Mouse (Mus musculus) midbrain, embryonic 14.5 days (tissue): ENCODE results near the gene Mpped2. TPM values are rescaled to one million over a fixed set of nuclear protein-coding genes. Genes with fewer than 3 reads are reported as not detected.
A peak's percentile ranks its signal among the peaks of the same experiment; 100 is the strongest.

Source experiments
- ATAC-seq: fragments of 200-750 bp; cut with Nextera tagmentation; 2 replicates; pipeline ENCODE4 v1.8.0; 2017; ENCODE audit warnings: moderate number of reproducible peaks, moderate library complexity; ENCODE audit not compliant: low FRiP score, low TSS enrichment
- DNase-seq: peaks from one replicate; pipeline ENCODE4 v3.0.0-alpha.2; 2015
- H3K27ac ChIP-seq: fragments of 300-500 bp; sonication (generic); replicated peaks from 2 replicates; pipeline ENCODE4 v1.5.1; 2014; ENCODE audit warnings: mild to moderate bottlenecking, low read depth, low read length, moderate library complexity
- H3K27me3 ChIP-seq: fragments of 300-500 bp; sonication (generic); 2 replicates; pipeline ENCODE4 v1.6.1; 2014; ENCODE audit warnings: low read length, control low read depth, mixed read lengths; ENCODE audit not compliant: control insufficient read depth, insufficient read depth
- H3K36me3 ChIP-seq: fragments of 300-500 bp; sonication (generic); 2 replicates; pipeline ENCODE4 v1.6.1; 2014; ENCODE audit warnings: low read length, control low read depth; ENCODE audit not compliant: control insufficient read depth, insufficient read depth
- H3K4me1 ChIP-seq: fragments of 300-500 bp; sonication (generic); 2 replicates; pipeline ENCODE4 v1.6.1; 2014; ENCODE audit warnings: mild to moderate bottlenecking, antibody characterized with exemption, low read length, control low read depth; ENCODE audit not compliant: control insufficient read depth, insufficient read depth
- H3K4me2 ChIP-seq: fragments of 300-500 bp; sonication (generic); 2 replicates; pipeline ENCODE4 v1.6.1; 2014; ENCODE audit warnings: mild to moderate bottlenecking, low read length, moderate library complexity
- H3K4me3 ChIP-seq: fragments of 300-500 bp; sonication (generic); replicated peaks from 2 replicates; pipeline ENCODE4 v1.5.1; 2014; ENCODE audit warnings: low read depth, low read length
- H3K9ac ChIP-seq: fragments of 300-500 bp; sonication (generic); replicated peaks from 2 replicates; pipeline ENCODE4 v1.6.1; 2014; ENCODE audit warnings: mild to moderate bottlenecking, low read length, moderate library complexity
- H3K9me3 ChIP-seq: fragments of 300-500 bp; sonication (generic); 2 replicates; pipeline ENCODE4 v1.6.1; 2016; ENCODE audit warnings: low read length, control low read depth, mixed read lengths; ENCODE audit not compliant: control insufficient read depth
- WGBS: fragments of 180-500 bp; shearing (Covaris S2); extraction: QIAGEN DNeasy Blood & Tissue Kit; methylation state at CpG from one replicate; pipeline ENCODE4 v1.1.7; 2014; 5-methylcytosine and 5-hydroxymethylcytosine counted together
- polyA plus RNA-seq: library from polyadenylated mRNA; unstranded; fragments of >200 nt; fragmentation: Nextera tagmentation; extraction: Ambion mirVana; gene quantifications from 2 replicates; pipeline ENCODE4 v1.2.1, GENCODE M21; 2014

Mpped2 gene
- polyA plus RNA-seq, 1 experiment from 2014 or later, result 163 TPM

GRCm38 (mm10) chr2:106870886-106871285 is 177.8 kb downstream of the Mpped2 start:
- ATAC-seq, result no peak
- Histone ChIP-seq H3K9me3 (no peaks in the 10 kb centered on the region), H3K36me3 (peaks cover 12% of the 10 kb centered on the region; the same call in 1 of the 2 replicates), H3K27me3 (no peaks in the 10 kb centered on the region), H3K4me3 (no peak overlapping the region), H3K9ac (no peak overlapping the region), H3K4me2 (no peak overlapping the region), H3K27ac (no peak overlapping the region), H3K4me1 (peaks cover 4% of the 10 kb centered on the region; the same call in 1 of the 2 replicates)
- 95% methylated on average over 2 of the region's 2 CpGs for WGBS
- no peak for DNase-seq

GRCm38 (mm10) chr2:106873166-106873565 is 180.1 kb downstream of the Mpped2 start:
- no peak overlapping the region for H3K27ac ChIP-seq
- WGBS, result 92% methylated on average over 9 of the region's 9 CpGs

GRCm38 (mm10) chr2:106883390-106883789 is 190.3 kb downstream of the Mpped2 start:
- H3K36me3 ChIP-seq, result no peaks in the 10 kb centered on the region
- ATAC-seq (no peak), DNase-seq (no peak)
- WGBS, result 84% methylated on average over 8 of the region's 8 CpGs
- no peak overlapping the region for H3K27ac ChIP-seq
- no peak overlapping the region for H3K9ac ChIP-seq
- no peak overlapping the region for H3K4me3 ChIP-seq
- no peaks in the 10 kb centered on the region for H3K27me3 ChIP-seq
- no peaks in the 10 kb centered on the region for H3K9me3 ChIP-seq
- H3K4me2 ChIP-seq, result no peak overlapping the region
- H3K4me1 ChIP-seq, result no peaks in the 10 kb centered on the region

More at GRCm38 (mm10) chr2:106873166-106873565, 180.1 kb downstream of the Mpped2 start:
- peaks cover 12% of the 10 kb centered on the region; the same call in 1 of the 2 replicates for H3K36me3 ChIP-seq
- no peak overlapping the region for H3K4me2 ChIP-seq
- no peak overlapping the region for H3K4me3 ChIP-seq
- H3K27me3 ChIP-seq, result no peaks in the 10 kb centered on the region
- ATAC-seq (no peak), DNase-seq (no peak)
- no peaks in the 10 kb centered on the region for H3K4me1 ChIP-seq
- no peak overlapping the region for H3K9ac ChIP-seq
- no peaks in the 10 kb centered on the region for H3K9me3 ChIP-seq

DNA sequence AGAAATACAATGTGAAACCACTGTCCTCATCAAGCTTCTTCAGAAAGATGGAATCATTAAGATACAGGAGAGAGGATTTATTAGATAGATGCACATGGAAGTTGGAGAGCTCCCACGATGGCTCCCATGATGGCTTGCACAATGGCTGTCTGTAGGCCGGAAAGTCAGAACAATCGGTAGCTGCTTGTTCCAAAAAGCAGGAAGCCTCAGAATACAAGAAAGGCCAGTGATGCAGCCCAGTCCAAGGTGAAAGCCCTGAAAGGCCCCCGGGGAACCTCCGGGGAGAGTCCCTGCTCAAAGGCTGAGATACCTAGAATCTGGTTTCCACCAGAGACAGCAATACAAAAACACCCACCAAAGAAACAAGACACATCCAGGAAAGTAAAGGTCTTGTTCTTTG is 195.1 kb downstream of the Mpped2 start:
- H3K4me2 ChIP-seq, result no peak overlapping the region
- WGBS, result 94% methylated on average over 5 of the region's 5 CpGs
- H3K27ac ChIP-seq, result no peak overlapping the region
- H3K36me3 ChIP-seq, result no peaks in the 10 kb centered on the region
- H3K4me3 ChIP-seq, result no peak overlapping the region
- H3K9me3 ChIP-seq, result no peaks in the 10 kb centered on the region
- no peak overlapping the region for H3K9ac ChIP-seq
- H3K27me3 ChIP-seq, result no peaks in the 10 kb centered on the region
- DNase-seq (no peak), ATAC-seq (no peak)
- peaks cover 4% of the 10 kb centered on the region; the same call in 1 of the 2 replicates for H3K4me1 ChIP-seq

DNA sequence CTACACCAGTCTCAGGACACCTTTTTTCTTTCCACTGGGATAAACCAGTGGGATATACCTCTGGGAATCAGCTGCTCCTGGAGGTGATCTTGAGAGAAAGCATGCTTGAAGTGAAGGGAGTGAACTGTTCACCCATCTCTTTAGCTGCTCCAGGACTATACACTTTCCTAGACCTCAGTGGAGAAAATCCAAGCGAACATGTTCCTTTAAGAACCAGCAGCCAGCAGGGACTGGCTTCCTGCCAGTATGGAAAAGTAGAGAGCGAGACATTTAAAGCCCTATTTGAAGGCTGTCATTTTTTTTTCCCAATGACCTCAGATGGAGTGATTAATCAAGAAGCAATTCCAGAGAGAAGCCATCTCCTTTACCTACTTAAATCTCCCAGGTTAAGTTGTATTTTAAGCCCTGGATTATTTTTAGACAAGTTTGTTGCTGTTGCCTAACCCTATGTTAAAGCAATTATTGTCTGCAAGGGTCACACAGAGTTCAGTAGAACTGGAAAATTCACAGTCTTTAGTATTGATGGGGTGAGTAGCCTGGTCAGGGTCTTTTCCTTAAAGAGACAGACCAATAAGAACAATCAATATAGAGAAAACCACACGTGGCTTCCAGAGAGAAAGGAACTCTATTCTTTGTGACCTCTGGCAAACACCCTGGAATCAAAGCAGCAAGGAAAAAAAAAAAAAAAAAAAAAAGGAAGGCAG is 196.4 kb downstream of the Mpped2 start:
- H3K4me2 ChIP-seq, result no peak overlapping the region
- DNase-seq, result peak; percentile 72
- H3K4me1 ChIP-seq, result peaks cover 4% of the 10 kb centered on the region; the same call in 1 of the 2 replicates
- no peak overlapping the region for H3K9ac ChIP-seq
- no peaks in the 10 kb centered on the region for H3K9me3 ChIP-seq
- 21% methylated on average over 3 of the region's 3 CpGs for WGBS
- ATAC-seq, result no peak
- no peaks in the 10 kb centered on the region for H3K27me3 ChIP-seq
- H3K36me3 ChIP-seq, result no peaks in the 10 kb centered on the region
- H3K4me3 ChIP-seq, result no peak overlapping the region
- no peak overlapping the region for H3K27ac ChIP-seq

DNA sequence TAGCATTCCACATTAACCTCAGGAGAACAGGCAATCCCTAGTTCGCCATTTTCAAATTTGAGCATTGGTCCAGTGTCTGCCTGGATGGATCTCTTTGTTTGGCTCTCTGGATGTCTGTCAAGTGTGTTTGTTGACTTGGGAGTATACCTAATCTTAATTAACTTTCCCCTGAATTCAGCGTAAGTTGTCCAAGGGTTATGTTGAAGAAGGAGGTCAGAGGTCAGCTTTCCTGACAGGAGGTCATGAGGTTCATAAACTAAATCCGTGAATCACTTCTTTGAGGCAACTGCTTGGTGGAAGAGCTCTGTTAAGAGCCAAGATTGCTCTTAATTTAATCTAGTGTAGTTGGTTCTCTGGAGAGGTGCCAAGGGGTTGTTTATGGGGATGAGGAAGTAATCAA is 200.3 kb downstream of the Mpped2 start:
- Histone ChIP-seq H3K36me3 (no peaks in the 10 kb centered on the region), H3K27ac (no peak overlapping the region), H3K27me3 (no peaks in the 10 kb centered on the region), H3K4me2 (no peak overlapping the region), H3K4me3 (no peak overlapping the region), H3K9me3 (no peaks in the 10 kb centered on the region), H3K9ac (no peak overlapping the region), H3K4me1 (peaks cover 10% of the 10 kb centered on the region)
- no peak for ATAC-seq
- WGBS, result 41% methylated on average over 3 of the region's 3 CpGs
- no peak for DNase-seq

DNA sequence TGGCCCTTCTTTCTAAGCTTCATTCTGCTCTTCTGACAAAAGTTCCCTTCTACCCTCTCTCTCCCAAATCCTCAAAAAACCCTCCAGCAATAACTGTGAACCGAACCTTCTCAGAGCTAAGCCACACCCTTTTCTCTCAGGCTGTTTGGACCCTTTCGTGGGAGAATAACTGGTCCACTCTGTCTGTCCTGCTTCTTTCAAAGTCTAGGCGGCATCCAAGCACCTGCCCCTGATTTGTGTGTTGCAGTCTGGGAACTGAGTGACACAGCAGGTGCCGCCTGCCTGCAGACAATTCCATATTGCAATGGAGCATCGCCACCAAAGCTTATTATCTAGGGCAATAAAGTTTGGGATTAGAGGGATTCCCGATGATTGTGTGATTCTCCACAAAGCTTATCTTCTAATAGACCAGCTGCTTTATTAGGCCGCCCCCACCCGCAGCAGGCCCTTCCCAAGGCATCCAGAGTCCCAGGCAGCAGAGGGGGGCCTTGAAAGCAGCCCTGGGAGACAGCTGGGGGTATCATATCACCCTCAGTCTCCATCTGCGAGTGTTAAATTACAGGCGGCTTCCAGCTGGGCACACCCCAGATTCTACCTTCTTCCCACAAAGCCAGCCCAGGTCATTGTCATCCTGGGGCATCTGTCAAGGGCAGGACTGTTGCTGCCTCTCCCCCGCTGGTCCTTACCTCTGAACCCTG is 202.4 kb downstream of the Mpped2 start:
- peak; percentile 54 for DNase-seq

GRCm38 (mm10) chr2:106896024-106896384 is 202.9 kb downstream of the Mpped2 start:
- 38% methylated on average over 4 of the region's 4 CpGs for WGBS
- Histone ChIP-seq H3K4me1 (peaks cover 6% of the 10 kb centered on the region; the same call in 1 of the 2 replicates), H3K36me3 (no peaks in the 10 kb centered on the region), H3K4me2 (no peak overlapping the region), H3K9me3 (no peaks in the 10 kb centered on the region), H3K9ac (no peak overlapping the region), H3K27ac (peak overlapping the region; percentile 55), H3K27me3 (no peaks in the 10 kb centered on the region), H3K4me3 (no peak overlapping the region)
- ATAC-seq (peak; percentile 48; the same call in 1 of the 2 replicates), DNase-seq (no peak)

More for the DNA sequence above, 202.4 kb downstream of the Mpped2 start:
- ATAC-seq, result peak; percentile 88
- Histone ChIP-seq H3K4me3 (no peak overlapping the region), H3K9ac (no peak overlapping the region), H3K9me3 (no peaks in the 10 kb centered on the region), H3K4me2 (no peak overlapping the region), H3K27ac (peak overlapping the region; percentile 55), H3K36me3 (no peaks in the 10 kb centered on the region), H3K4me1 (peaks cover 6% of the 10 kb centered on the region; the same call in 1 of the 2 replicates), H3K27me3 (no peaks in the 10 kb centered on the region)
- WGBS, result 10% methylated on average over 11 of the region's 11 CpGs
